Mouse (Mus musculus): ENCODE measurements around the gene Prss57.

GRCm38 (mm10) chr10:79803716-79804323 is 13.1 kb upstream of the Prss57 start:
- no peak for TF ChIP-seq CTCF (IDR thresholded peaks at IDR 0.05)
- 0 out of 2 replicates have a peak, but pooled peaks have one; percentile 5 for TF ChIP-seq POLR2A (IDR thresholded peaks at IDR 0.05; ENCODE audit: insufficient read depth, low read depth, low read length)
